Mouse (Mus musculus) CH12.LX (cell line): Measurements from ENCODE around the gene Slc25a19. TPM values are rescaled to one million over a fixed set of nuclear protein-coding genes. Genes with fewer than 3 reads are reported as not detected.

Experiments used
- DNase-seq: peaks from one replicate; pipeline ENCODE4 v3.0.0-alpha.2; 2013; ENCODE audit errors: extremely low read depth
- H3K27ac ChIP-seq: 2 replicates; pipeline ENCODE4 v1.5.1; 2012; ENCODE audit warnings: low read depth, mild to moderate bottlenecking, control low read depth, moderate library complexity; ENCODE audit not compliant: insufficient read depth
- H3K27me3 ChIP-seq: replicated peaks from 2 replicates; pipeline ENCODE3; 2012; ENCODE audit warnings: inconsistent platforms
- H3K36me3 ChIP-seq, 2 experiments: replicated peaks in 1 of 2; 2 replicates each; pipeline versions ENCODE3 to v1.6.1; 2012; ENCODE audit warnings: inconsistent platforms in 1 of 2, low read length in 1 of 2, mild to moderate bottlenecking in 1 of 2, mixed read lengths in 1 of 2, moderate library complexity in 1 of 2; ENCODE audit not compliant: control insufficient read depth in 1 of 2, insufficient read depth in 1 of 2
- H3K4me1 ChIP-seq, 2 experiments: 2 replicates each; pipeline ENCODE4 v1.6.1; 2012; ENCODE audit warnings: inconsistent platforms in 1 of 2, moderate library complexity in 1 of 2; ENCODE audit not compliant: insufficient read depth in 2 of 2, control insufficient read depth in 1 of 2
- H3K4me2 ChIP-seq: 2 replicates; pipeline ENCODE4 v1.6.1; 2012; ENCODE audit warnings: low read depth, mild to moderate bottlenecking, control low read depth; ENCODE audit not compliant: poor library complexity, insufficient read depth, severe bottlenecking
- H3K4me3 ChIP-seq, 3 experiments: fragments of 150-350 bp in 1 of 3; sonication (generic) in 1 of 3; replicated peaks in 1 of 3; 2 replicates each; pipeline versions ENCODE3 to v1.5.1; 2011 to 2012; ENCODE audit warnings: low read depth in 2 of 3, low read length in 2 of 3, mild to moderate bottlenecking in 2 of 3, moderate library complexity in 2 of 3, control low read depth in 1 of 3, improper control_type of control experiment in 1 of 3, inconsistent platforms in 1 of 3, mixed read lengths in 1 of 3; ENCODE audit not compliant: poor library complexity in 1 of 3
- H3K79me2 ChIP-seq: replicated peaks from 2 replicates; pipeline ENCODE4 v1.6.1; 2012; ENCODE audit warnings: mild to moderate bottlenecking, moderate library complexity; ENCODE audit not compliant: control insufficient read depth, poor library complexity, insufficient read depth, severe bottlenecking; ENCODE audit errors: extremely low read depth
- H3K9ac ChIP-seq: 2 replicates; pipeline ENCODE4 v1.6.1; 2012; ENCODE audit warnings: low read depth, mild to moderate bottlenecking, control low read depth, moderate library complexity; ENCODE audit not compliant: insufficient read depth
- H3K9me3 ChIP-seq: replicated peaks from 2 replicates; pipeline ENCODE3; 2012; ENCODE audit warnings: low read length, inconsistent platforms, mixed read lengths
- BHLHE40 ChIP-seq: IDR thresholded peaks from 2 replicates; pipeline ENCODE4 v1.6.1; 2011; ENCODE audit warnings: mild to moderate bottlenecking, low read depth, low read length, improper control_type of control experiment
- CTCF ChIP-seq, 2 experiments: IDR thresholded peaks in 1 of 2; conservative IDR thresholded peaks in 1 of 2; 2 replicates each; pipeline ENCODE4 v1.5.1; 2011 to 2012; ENCODE audit warnings: low read depth in 2 of 2, low read length in 2 of 2, improper control_type of control experiment in 1 of 2, inconsistent platforms in 1 of 2, mild to moderate bottlenecking in 1 of 2, moderate library complexity in 1 of 2
- E2F4 ChIP-seq: IDR thresholded peaks from 2 replicates; pipeline ENCODE4 v1.6.1; 2011; ENCODE audit warnings: low read depth, low read length, improper control_type of control experiment; ENCODE audit not compliant: insufficient replicate concordance
- ELF1 ChIP-seq: IDR thresholded peaks from 2 replicates; pipeline ENCODE4 v1.6.1; 2014; ENCODE audit warnings: low read depth, mild to moderate bottlenecking, inconsistent platforms, low read length, improper control_type of control experiment
- HCFC1 ChIP-seq: IDR thresholded peaks from 2 replicates; pipeline ENCODE4 v1.6.1; 2012; ENCODE audit warnings: low read depth, mild to moderate bottlenecking, inconsistent platforms, low read length, improper control_type of control experiment
- MAFK ChIP-seq: IDR thresholded peaks from 2 replicates; pipeline ENCODE4 v1.6.1; 2011; ENCODE audit warnings: low read length, improper control_type of control experiment; ENCODE audit not compliant: insufficient replicate concordance
- MAX ChIP-seq: IDR thresholded peaks from 2 replicates; pipeline ENCODE4 v1.6.1; 2011; ENCODE audit warnings: low read length, improper control_type of control experiment
- MXI1 ChIP-seq: IDR thresholded peaks from 2 replicates; pipeline ENCODE4 v1.6.1; 2011; ENCODE audit warnings: mild to moderate bottlenecking, low read depth, low read length, improper control_type of control experiment
- NELFE ChIP-seq: IDR thresholded peaks from 2 replicates; pipeline ENCODE4 v1.6.1; 2011; ENCODE audit warnings: low read depth, low read length, improper control_type of control experiment
- PAX5 ChIP-seq: IDR thresholded peaks from 2 replicates; pipeline ENCODE4 v1.6.1; 2012; ENCODE audit warnings: low read length, inconsistent platforms, mixed read lengths
- POLR2A ChIP-seq: IDR thresholded peaks from 2 replicates; pipeline ENCODE4 v1.6.1; 2011; ENCODE audit warnings: low read depth, mild to moderate bottlenecking, improper control_type of control experiment, low read length
- POLR2AphosphoS2 ChIP-seq: IDR thresholded peaks from 2 replicates; pipeline ENCODE4 v1.6.1; 2011; ENCODE audit warnings: low read depth, low read length, improper control_type of control experiment
- RAD21 ChIP-seq: IDR thresholded peaks from 2 replicates; pipeline ENCODE4 v1.6.1; 2011; ENCODE audit warnings: low read depth, mild to moderate bottlenecking, low read length, improper control_type of control experiment, moderate library complexity
- RCOR1 ChIP-seq: conservative IDR thresholded peaks from 2 replicates; pipeline ENCODE4 v1.6.1; 2012; ENCODE audit warnings: low read depth, mild to moderate bottlenecking, inconsistent platforms, low read length, improper control_type of control experiment
- SMC3 ChIP-seq: IDR thresholded peaks from 2 replicates; pipeline ENCODE4 v1.6.1; 2011; ENCODE audit warnings: low read depth, low read length, improper control_type of control experiment
- UBTF ChIP-seq: IDR thresholded peaks from 2 replicates; pipeline ENCODE4 v1.6.1; 2012; ENCODE audit warnings: low read depth, mild to moderate bottlenecking, inconsistent platforms, low read length, improper control_type of control experiment, moderate library complexity
- dilution Hi-C: fragments of 300-500 bp; cut with MboI; formaldehyde crosslinking; loops from 2 replicates; pipeline ENCODE4 v1.14.3; 2020; ENCODE audit warnings: low sequenced_read_pairs; ENCODE audit not compliant: extremely low pct_unique_long_range_greater_than_20kb, extremely low pct_ligation_motif_present
- in situ Hi-C: fragments of 300-500 bp; cut with MboI; formaldehyde crosslinking; loops from 3 replicates; pipeline ENCODE4 v1.14.3; 2019; ENCODE audit warnings: low sequenced_read_pairs, low pct_ligation_motif_present, low pct_unique_long_range_greater_than_20kb, mixed read lengths
- polyA plus RNA-seq: library from polyadenylated mRNA; unstranded; fragments of >175 nt; gene quantifications from 2 replicates; pipeline ENCODE4 v1.2.1, GENCODE M21; 2012; ENCODE audit warnings: low read depth; ENCODE audit not compliant: insufficient read length
- total RNA-seq, 2 experiments: library from RNA; depleted of rRNA; stranded (reverse); fragments of 300-350 nt in 1 of 2; fragments of >200 nt in 1 of 2; gene quantifications; 2 replicates each; pipeline ENCODE4 v1.2.3; 2012 to 2014

The Slc25a19 gene
- total and polyA plus RNA-seq, 3 experiments: 277 to 398 (median 278) TPM

DNA sequence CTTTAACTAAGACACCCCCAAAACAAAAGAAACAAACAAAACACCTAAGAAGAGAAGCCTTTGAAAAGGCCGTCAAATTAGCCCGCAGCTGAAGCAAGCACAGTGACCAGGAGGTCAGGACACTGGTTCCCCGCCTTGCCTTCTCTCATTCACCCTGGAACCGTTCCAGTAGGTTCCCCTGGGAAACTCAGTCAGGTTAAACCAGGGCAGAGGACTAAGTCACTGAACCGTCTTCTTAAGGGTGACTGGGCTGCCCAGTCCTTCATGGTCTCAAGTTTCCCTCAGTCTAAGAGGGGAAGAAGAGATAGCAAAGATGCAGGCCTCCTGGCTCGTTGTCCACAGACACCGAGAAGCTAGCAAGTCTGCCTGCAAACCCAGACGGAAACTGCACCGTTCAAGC is 2.2 kb downstream of the Slc25a19 start:
- H3K27me3 ChIP-seq: no peaks in the 10 kb centered on the region
- dilution Hi-C loops: no loop called here
- in situ Hi-C loops: loop anchor here (25.0 kb wide), 1 partner anchor 786 kb away; the partner anchor contains the start of gene Rnf157
- H3K9me3 ChIP-seq: no peaks in the 10 kb centered on the region
- peaks cover 42 to 52% of the 10 kb centered on the region in 2 experiments for H3K36me3 ChIP-seq
- peaks cover 70% of the 10 kb centered on the region for H3K79me2 ChIP-seq
- H3K4me2 ChIP-seq: peak overlapping the region; percentile 87
- H3K4me3 ChIP-seq: peak overlapping the region; percentile 78 to 97 (median 80)
- 0 out of 2 replicates have a peak, but pooled peaks have one; percentile 30 for TF ChIP-seq MXI1
- no peak for TF ChIP-seq PAX5
- TF ChIP-seq E2F4: no peak
- TF ChIP-seq RCOR1: no peak
- no peak for TF ChIP-seq BHLHE40
- TF ChIP-seq, all 38 proteins: peak for 1
- Histone ChIP-seq H3K9ac (peak overlapping the region; percentile 92), H3K27ac (peak overlapping the region; percentile 79), H3K4me1 (peaks cover 27 to 55% of the 10 kb centered on the region in 2 experiments)
- DNase-seq: no peak

DNA sequence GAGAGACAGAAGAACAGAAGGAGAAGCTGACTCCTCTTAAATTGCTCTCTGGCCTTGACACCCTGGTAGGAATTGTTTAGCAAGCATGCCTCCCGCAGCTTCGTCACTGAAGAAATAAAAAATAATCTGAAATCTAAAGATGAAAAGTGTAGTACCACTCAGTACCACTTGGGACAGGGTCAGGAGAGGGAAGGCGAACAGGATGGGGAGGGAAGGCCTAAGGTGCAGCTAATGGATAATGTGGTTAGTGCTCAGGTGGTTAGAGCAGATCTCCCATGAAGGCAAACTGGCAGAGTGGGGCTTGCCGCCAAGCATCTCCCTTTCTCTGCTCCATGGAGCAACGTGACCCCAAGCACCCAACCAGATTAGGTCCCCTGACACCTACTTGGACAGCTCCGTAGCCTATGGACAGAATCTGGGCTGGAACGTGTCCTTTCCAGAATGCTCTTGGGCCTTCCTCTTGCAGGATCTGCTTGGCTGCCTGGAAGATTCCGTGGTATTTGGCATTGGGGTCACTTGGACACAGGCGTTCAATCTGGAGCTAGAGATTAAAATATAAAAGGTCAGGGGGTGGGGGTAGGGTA is 4.5 kb downstream of the Slc25a19 start:
- Histone ChIP-seq H3K79me2 (peaks cover 91% of the 10 kb centered on the region), H3K4me2 (peak overlapping the region; percentile 87; the same call in 1 of the 2 replicates), H3K4me3 (no peak overlapping the region), H3K4me1 (peaks cover 20 to 62% of the 10 kb centered on the region in 2 experiments), H3K36me3 (peaks cover 65 to 75% of the 10 kb centered on the region in 2 experiments), H3K27ac (peak overlapping the region; percentile 2; the same call in 1 of the 2 replicates), H3K27me3 (no peaks in the 10 kb centered on the region), H3K9me3 (no peaks in the 10 kb centered on the region), H3K9ac (no peak overlapping the region; the same call in 1 of the 2 replicates)
- DNase-seq: no peak
- in situ Hi-C loops (loop anchor here (25.0 kb wide), 1 partner anchor 389 kb away; the partner anchor contains the start of gene Galk1), dilution Hi-C loops (no loop called here)
- TF ChIP-seq ELF1 (no peak), RAD21 (peak; percentile 11), CTCF (conservative IDR thresholded peaks at IDR 0.05 in 1 of 2, IDR thresholded peaks at IDR 0.05 in 1 of 2; ENCODE audit: low read depth in 2 of 2, low read length in 2 of 2) (peak; percentile 43 to 58), E2F4 (no peak), HCFC1 (no peak), MAX (no peak), POLR2AphosphoS2 (no peak), POLR2A (peak; percentile 26; the same call in 1 of the 2 replicates), MAFK (no peak), NELFE (0 out of 2 replicates have a peak, but pooled peaks have one; percentile 27), MXI1 (no peak), SMC3 (peak; percentile 16; the same call in 1 of the 2 replicates), UBTF (no peak)
